Mouse (Mus musculus) erythroblast, embryonic 14.5 days (primary cell): ENCODE measurements around the gene Fcrl1.

Experiments used
- GATA1 ChIP-seq: IDR thresholded peaks from 2 replicates; pipeline ENCODE4 v1.6.1; 2012; ENCODE audit warnings: low read length, inconsistent platforms, mixed read lengths
- TAL1 ChIP-seq: IDR thresholded peaks from 3 replicates; pipeline ENCODE4 v1.6.1; 2012; ENCODE audit warnings: low read length, inconsistent platforms, mixed read lengths

GRCm38 (mm10) chr3:87359215-87359614, 17.0 kb upstream of the Fcrl1 start:
- TF ChIP-seq TAL1 (no peak), GATA1 (no peak)
